Mouse (Mus musculus) midbrain, embryonic 15.5 days (tissue): Measurements from ENCODE around the gene Thrb. TPM values are rescaled to one million over a fixed set of nuclear protein-coding genes. Genes with fewer than 3 reads are reported as not detected.

ENCODE experiments used
- ATAC-seq: fragments of 200-750 bp; cut with Nextera tagmentation; replicated peaks from 2 replicates; pipeline ENCODE4 v1.8.0; 2017; ENCODE audit warnings: moderate TSS enrichment
- H3K27ac ChIP-seq: fragments of 300-500 bp; sonication (generic); 2 replicates; pipeline ENCODE4 v1.5.1; 2015; ENCODE audit warnings: mild to moderate bottlenecking, inconsistent platforms
- H3K27me3 ChIP-seq: fragments of 300-500 bp; sonication (generic); replicated peaks from 2 replicates; pipeline ENCODE4 v1.6.1; 2015; ENCODE audit warnings: inconsistent platforms
- H3K36me3 ChIP-seq: fragments of 300-500 bp; sonication (generic); replicated peaks from 2 replicates; pipeline ENCODE4 v1.6.1; 2015; ENCODE audit warnings: inconsistent platforms
- H3K4me1 ChIP-seq: fragments of 300-500 bp; sonication (generic); 2 replicates; pipeline ENCODE4 v1.6.1; 2015; ENCODE audit warnings: inconsistent platforms
- H3K4me2 ChIP-seq: fragments of 300-500 bp; sonication (generic); 2 replicates; pipeline ENCODE4 v1.6.1; 2015; ENCODE audit warnings: inconsistent platforms, mild to moderate bottlenecking, moderate library complexity
- H3K4me3 ChIP-seq: fragments of 300-500 bp; sonication (generic); 2 replicates; pipeline ENCODE4 v1.5.1; 2015; ENCODE audit warnings: mild to moderate bottlenecking, inconsistent platforms
- H3K9ac ChIP-seq: fragments of 300-500 bp; sonication (generic); 2 replicates; pipeline ENCODE4 v1.6.1; 2015; ENCODE audit warnings: mild to moderate bottlenecking, inconsistent platforms
- H3K9me3 ChIP-seq: fragments of 300-500 bp; sonication (generic); 2 replicates; pipeline ENCODE4 v1.6.1; 2016; ENCODE audit warnings: inconsistent platforms
- WGBS: fragments of 180-500 bp; shearing (Covaris S2); methylation state at CpG from one replicate; pipeline ENCODE4 v1.1.7; 2015; ENCODE audit warnings: mixed read lengths; 5-methylcytosine and 5-hydroxymethylcytosine counted together
- polyA plus RNA-seq: library from polyadenylated mRNA; unstranded; fragments of >200 nt; fragmentation: Nextera tagmentation; extraction: Ambion mirVana; gene quantifications from 2 replicates; pipeline ENCODE4 v1.2.1, GENCODE M21; 2015

The Thrb gene
- polyA plus RNA-seq, 1 experiment from 2014 or later: 2.3 TPM

- no peaks in the 10 kb centered on the region for H3K9me3 ChIP-seq
- ATAC-seq: no peak
These were observed 88.9 kb downstream of the Thrb start for GRCm38 (mm10) chr14:17748945-17749344.

GRCm38 (mm10) chr14:17751911-17752310, 91.8 kb downstream of the Thrb start:
- H3K4me1 ChIP-seq: no peaks in the 10 kb centered on the region
- no peak overlapping the region for H3K9ac ChIP-seq
- WGBS: 80% methylated on average over 1 of the region's 1 CpGs
- H3K4me2 ChIP-seq: no peak overlapping the region
- ATAC-seq: no peak
- H3K4me3 ChIP-seq: no peak overlapping the region
- no peaks in the 10 kb centered on the region for H3K36me3 ChIP-seq
- H3K9me3 ChIP-seq: no peaks in the 10 kb centered on the region
- H3K27ac ChIP-seq: no peak overlapping the region
- H3K27me3 ChIP-seq: no peaks in the 10 kb centered on the region

More at GRCm38 (mm10) chr14:17748945-17749344, 88.9 kb downstream of the Thrb start:
- Histone ChIP-seq H3K4me3 (no peak overlapping the region), H3K4me2 (no peak overlapping the region), H3K27ac (no peak overlapping the region), H3K4me1 (no peaks in the 10 kb centered on the region), H3K27me3 (no peaks in the 10 kb centered on the region), H3K9ac (no peak overlapping the region), H3K36me3 (no peaks in the 10 kb centered on the region)

GRCm38 (mm10) chr14:17753429-17753828, 93.4 kb downstream of the Thrb start:
- Histone ChIP-seq H3K36me3 (no peaks in the 10 kb centered on the region), H3K9ac (no peak overlapping the region), H3K9me3 (no peaks in the 10 kb centered on the region), H3K27ac (no peak overlapping the region), H3K27me3 (no peaks in the 10 kb centered on the region), H3K4me1 (no peaks in the 10 kb centered on the region), H3K4me2 (no peak overlapping the region), H3K4me3 (no peak overlapping the region)
- no peak for ATAC-seq
- WGBS: 85% methylated on average over 1 of the region's 1 CpGs

GRCm38 (mm10) chr14:17756732-17757131, 96.7 kb downstream of the Thrb start:
- Histone ChIP-seq H3K27ac (no peak overlapping the region), H3K27me3 (no peaks in the 10 kb centered on the region), H3K4me1 (no peaks in the 10 kb centered on the region), H3K9me3 (no peaks in the 10 kb centered on the region), H3K9ac (no peak overlapping the region), H3K4me2 (no peak overlapping the region), H3K36me3 (no peaks in the 10 kb centered on the region), H3K4me3 (no peak overlapping the region)
- ATAC-seq: no peak

GRCm38 (mm10) chr14:17767987-17768386, 107.9 kb downstream of the Thrb start:
- Histone ChIP-seq H3K9ac (no peak overlapping the region), H3K9me3 (no peaks in the 10 kb centered on the region), H3K27me3 (no peaks in the 10 kb centered on the region), H3K4me2 (no peak overlapping the region), H3K4me3 (no peak overlapping the region), H3K36me3 (no peaks in the 10 kb centered on the region), H3K4me1 (no peaks in the 10 kb centered on the region), H3K27ac (no peak overlapping the region)
- no peak for ATAC-seq
- WGBS: 73% methylated on average over 2 of the region's 2 CpGs

- Histone ChIP-seq H3K4me3 (no peak overlapping the region), H3K4me1 (no peaks in the 10 kb centered on the region), H3K27me3 (no peaks in the 10 kb centered on the region), H3K4me2 (no peak overlapping the region), H3K9ac (no peak overlapping the region), H3K27ac (no peak overlapping the region), H3K36me3 (no peaks in the 10 kb centered on the region), H3K9me3 (no peaks in the 10 kb centered on the region)
- ATAC-seq: no peak
- 87% methylated on average over 2 of the region's 2 CpGs for WGBS
These were observed 114.3 kb downstream of the Thrb start for GRCm38 (mm10) chr14:17774404-17774803.

GRCm38 (mm10) chr14:17781921-17782320, 121.9 kb downstream of the Thrb start:
- H3K9ac ChIP-seq: no peak overlapping the region
- no peak for ATAC-seq
- H3K36me3 ChIP-seq: no peaks in the 10 kb centered on the region
- no peak overlapping the region for H3K27ac ChIP-seq
- no peaks in the 10 kb centered on the region for H3K9me3 ChIP-seq
- H3K4me3 ChIP-seq: no peak overlapping the region
- no peak overlapping the region for H3K4me2 ChIP-seq
- H3K4me1 ChIP-seq: no peaks in the 10 kb centered on the region
- no peaks in the 10 kb centered on the region for H3K27me3 ChIP-seq
- 83% methylated on average over 4 of the region's 4 CpGs for WGBS

GRCm38 (mm10) chr14:17784207-17784806, 124.2 kb downstream of the Thrb start:
- H3K4me2 ChIP-seq: no peak overlapping the region
- no peak overlapping the region for H3K4me3 ChIP-seq
- no peaks in the 10 kb centered on the region for H3K36me3 ChIP-seq
- H3K9me3 ChIP-seq: no peaks in the 10 kb centered on the region
- H3K27me3 ChIP-seq: no peaks in the 10 kb centered on the region
- ATAC-seq: no peak
- no peak overlapping the region for H3K9ac ChIP-seq
- H3K27ac ChIP-seq: no peak overlapping the region
- 78% methylated on average over 5 of the region's 5 CpGs for WGBS
- no peaks in the 10 kb centered on the region for H3K4me1 ChIP-seq

- Histone ChIP-seq H3K9ac (no peak overlapping the region), H3K4me2 (no peak overlapping the region), H3K4me3 (no peak overlapping the region), H3K27me3 (no peaks in the 10 kb centered on the region), H3K4me1 (no peaks in the 10 kb centered on the region), H3K27ac (no peak overlapping the region), H3K36me3 (no peaks in the 10 kb centered on the region), H3K9me3 (no peaks in the 10 kb centered on the region)
- no peak for ATAC-seq
- 41% methylated on average over 3 of the region's 3 CpGs for WGBS
These were observed 125.3 kb downstream of the Thrb start for GRCm38 (mm10) chr14:17785370-17785769.

- H3K4me3 ChIP-seq: no peak overlapping the region
- 12% methylated on average over 2 of the region's 2 CpGs for WGBS
- H3K4me2 ChIP-seq: no peak overlapping the region
- no peak for ATAC-seq
- no peaks in the 10 kb centered on the region for H3K9me3 ChIP-seq
- no peak overlapping the region for H3K9ac ChIP-seq
- no peak overlapping the region for H3K27ac ChIP-seq
- no peaks in the 10 kb centered on the region for H3K4me1 ChIP-seq
- H3K36me3 ChIP-seq: no peaks in the 10 kb centered on the region
- H3K27me3 ChIP-seq: no peaks in the 10 kb centered on the region
These were observed 126.2 kb downstream of the Thrb start for GRCm38 (mm10) chr14:17786249-17786648.

GRCm38 (mm10) chr14:17803934-17804602, 144.0 kb downstream of the Thrb start:
- Histone ChIP-seq H3K4me2 (no peak overlapping the region), H3K27ac (no peak overlapping the region), H3K4me1 (no peaks in the 10 kb centered on the region), H3K9ac (no peak overlapping the region), H3K4me3 (no peak overlapping the region), H3K9me3 (no peaks in the 10 kb centered on the region), H3K36me3 (no peaks in the 10 kb centered on the region), H3K27me3 (no peaks in the 10 kb centered on the region)
- 87% methylated on average over 3 of the region's 3 CpGs for WGBS
- no peak for ATAC-seq

- WGBS: 66% methylated on average over 4 of the region's 4 CpGs
- H3K9ac ChIP-seq: no peak overlapping the region
- no peak for ATAC-seq
- H3K27me3 ChIP-seq: no peaks in the 10 kb centered on the region
- H3K9me3 ChIP-seq: no peaks in the 10 kb centered on the region
- H3K4me2 ChIP-seq: no peak overlapping the region
- H3K4me1 ChIP-seq: no peaks in the 10 kb centered on the region
- no peak overlapping the region for H3K4me3 ChIP-seq
- no peaks in the 10 kb centered on the region for H3K36me3 ChIP-seq
- no peak overlapping the region for H3K27ac ChIP-seq
These were observed 151.0 kb downstream of the Thrb start for GRCm38 (mm10) chr14:17811051-17811450.

- no peak overlapping the region for H3K9ac ChIP-seq
- H3K4me3 ChIP-seq: no peak overlapping the region
- no peaks in the 10 kb centered on the region for H3K4me1 ChIP-seq
- H3K9me3 ChIP-seq: no peaks in the 10 kb centered on the region
- no peak overlapping the region for H3K4me2 ChIP-seq
- no peaks in the 10 kb centered on the region for H3K27me3 ChIP-seq
- WGBS: 83% methylated on average over 5 of the region's 5 CpGs
- H3K36me3 ChIP-seq: no peaks in the 10 kb centered on the region
- ATAC-seq: no peak
- no peak overlapping the region for H3K27ac ChIP-seq
These were observed 152.4 kb downstream of the Thrb start for GRCm38 (mm10) chr14:17812414-17812813.
